Mouse (Mus musculus) kidney, embryonic 14.5 days (tissue): ENCODE results near the gene Cd83. TPM values are rescaled to one million over a fixed set of nuclear protein-coding genes. Genes with fewer than 3 reads are reported as not detected.

Experiments
- ATAC-seq: fragments of 200-750 bp; cut with Nextera tagmentation; 2 replicates; pipeline ENCODE4 v1.8.0; 2017; ENCODE audit warnings: moderate number of reproducible peaks, mild to moderate bottlenecking, moderate TSS enrichment, moderate library complexity; ENCODE audit not compliant: low FRiP score, low TSS enrichment
- H3K27ac ChIP-seq: fragments of 300-500 bp; sonication (generic); 2 replicates; pipeline ENCODE4 v1.5.1; 2014; ENCODE audit warnings: low read depth, mild to moderate bottlenecking, low read length, moderate library complexity, mixed read lengths
- H3K27me3 ChIP-seq: fragments of 300-500 bp; sonication (generic); 2 replicates; pipeline ENCODE4 v1.6.1; 2014; ENCODE audit warnings: mild to moderate bottlenecking, low read length; ENCODE audit not compliant: control insufficient read depth, insufficient read depth
- H3K36me3 ChIP-seq: fragments of 300-500 bp; sonication (generic); 2 replicates; pipeline ENCODE4 v1.6.1; 2014; ENCODE audit warnings: low read length, mixed read lengths; ENCODE audit not compliant: control insufficient read depth, insufficient read depth
- H3K4me1 ChIP-seq: fragments of 300-500 bp; sonication (generic); 2 replicates; pipeline ENCODE4 v1.6.1; 2014; ENCODE audit warnings: low read length, mixed read lengths; ENCODE audit not compliant: control insufficient read depth, insufficient read depth
- H3K4me2 ChIP-seq: fragments of 300-500 bp; sonication (generic); replicated peaks from 2 replicates; pipeline ENCODE4 v1.6.1; 2014; ENCODE audit warnings: low read depth, mild to moderate bottlenecking, low read length
- H3K4me3 ChIP-seq: fragments of 300-500 bp; sonication (generic); 2 replicates; pipeline ENCODE4 v1.5.1; 2014; ENCODE audit warnings: mild to moderate bottlenecking, low read length
- H3K9ac ChIP-seq: fragments of 300-500 bp; sonication (generic); 2 replicates; pipeline ENCODE4 v1.6.1; 2014; ENCODE audit warnings: low read depth, mild to moderate bottlenecking, low read length, moderate library complexity
- H3K9me3 ChIP-seq: fragments of 300-500 bp; sonication (generic); 2 replicates; pipeline ENCODE4 v1.6.1; 2016; ENCODE audit warnings: low read length; ENCODE audit not compliant: control insufficient read depth
- WGBS: fragments of 180-500 bp; shearing (Covaris S2); extraction: QIAGEN DNeasy Blood & Tissue Kit; methylation state at CpG from one replicate; pipeline ENCODE4 v1.1.7; 2014; 5-methylcytosine and 5-hydroxymethylcytosine counted together
- polyA plus RNA-seq: library from polyadenylated mRNA; unstranded; fragments of >200 nt; fragmentation: Nextera tagmentation; extraction: Ambion mirVana; gene quantifications from 2 replicates; pipeline ENCODE4 v1.2.1, GENCODE M21; 2014

Cd83 gene
- polyA plus RNA-seq, 1 experiment from 2014 or later: 34.6 TPM

- H3K27ac ChIP-seq: no peak overlapping the region
- H3K9ac ChIP-seq: no peak overlapping the region
- no peak overlapping the region for H3K4me2 ChIP-seq
- no peaks in the 10 kb centered on the region for H3K9me3 ChIP-seq
- ATAC-seq: no peak
- H3K4me3 ChIP-seq: no peak overlapping the region
- no peaks in the 10 kb centered on the region for H3K27me3 ChIP-seq
- H3K36me3 ChIP-seq: peaks cover 10% of the 10 kb centered on the region; the same call in 1 of the 2 replicates
- no peaks in the 10 kb centered on the region for H3K4me1 ChIP-seq
These were observed 15.6 kb downstream of the Cd83 start for GRCm38 (mm10) chr13:43800136-43800535.

GRCm38 (mm10) chr13:43801961-43802360, 17.4 kb downstream of the Cd83 start:
- 58% methylated on average over 3 of the region's 3 CpGs for WGBS
- no peaks in the 10 kb centered on the region for H3K9me3 ChIP-seq
- no peak overlapping the region for H3K9ac ChIP-seq
- H3K27me3 ChIP-seq: no peaks in the 10 kb centered on the region
- H3K27ac ChIP-seq: no peak overlapping the region
- H3K4me2 ChIP-seq: no peak overlapping the region
- no peak overlapping the region for H3K4me3 ChIP-seq
- peaks cover 4% of the 10 kb centered on the region for H3K4me1 ChIP-seq
- no peak for ATAC-seq
- peaks cover 10% of the 10 kb centered on the region; the same call in 1 of the 2 replicates for H3K36me3 ChIP-seq

- H3K4me2 ChIP-seq: no peak overlapping the region
- ATAC-seq: no peak
- H3K27me3 ChIP-seq: no peaks in the 10 kb centered on the region
- WGBS: 87% methylated on average over 8 of the region's 8 CpGs
- no peak overlapping the region for H3K27ac ChIP-seq
- no peaks in the 10 kb centered on the region for H3K9me3 ChIP-seq
- H3K4me1 ChIP-seq: peaks cover 6% of the 10 kb centered on the region
- H3K4me3 ChIP-seq: no peak overlapping the region
- H3K36me3 ChIP-seq: peaks cover 10% of the 10 kb centered on the region; the same call in 1 of the 2 replicates
- no peak overlapping the region for H3K9ac ChIP-seq
These were observed 18.0 kb downstream of the Cd83 start for GRCm38 (mm10) chr13:43802361-43803137.

GRCm38 (mm10) chr13:43804648-43805047, 20.1 kb downstream of the Cd83 start:
- no peak overlapping the region for H3K27ac ChIP-seq
- WGBS: 92% methylated on average over 3 of the region's 3 CpGs
- H3K9ac ChIP-seq: no peak overlapping the region
- ATAC-seq: no peak
- H3K36me3 ChIP-seq: peaks cover 10% of the 10 kb centered on the region; the same call in 1 of the 2 replicates
- H3K4me2 ChIP-seq: no peak overlapping the region
- H3K27me3 ChIP-seq: no peaks in the 10 kb centered on the region
- no peak overlapping the region for H3K4me3 ChIP-seq
- H3K4me1 ChIP-seq: peaks cover 6% of the 10 kb centered on the region
- H3K9me3 ChIP-seq: no peaks in the 10 kb centered on the region

- H3K36me3 ChIP-seq: peaks cover 7% of the 10 kb centered on the region; the same call in 1 of the 2 replicates
- no peak overlapping the region for H3K27ac ChIP-seq
- no peak overlapping the region for H3K4me2 ChIP-seq
- WGBS: 89% methylated on average over 5 of the region's 5 CpGs
- H3K9ac ChIP-seq: no peak overlapping the region
- no peaks in the 10 kb centered on the region for H3K27me3 ChIP-seq
- H3K9me3 ChIP-seq: no peaks in the 10 kb centered on the region
- H3K4me1 ChIP-seq: peaks cover 6% of the 10 kb centered on the region
- no peak overlapping the region for H3K4me3 ChIP-seq
- no peak for ATAC-seq
These were observed 20.7 kb downstream of the Cd83 start for GRCm38 (mm10) chr13:43805159-43805758.

- Histone ChIP-seq H3K27ac (no peak overlapping the region), H3K36me3 (peaks cover 6% of the 10 kb centered on the region; the same call in 1 of the 2 replicates), H3K27me3 (no peaks in the 10 kb centered on the region), H3K4me3 (no peak overlapping the region), H3K4me1 (peaks cover 6% of the 10 kb centered on the region), H3K9ac (no peak overlapping the region), H3K9me3 (no peaks in the 10 kb centered on the region), H3K4me2 (no peak overlapping the region)
- ATAC-seq: no peak
- WGBS: 60% methylated on average over 14 of the region's 14 CpGs
These were observed 22.0 kb downstream of the Cd83 start for GRCm38 (mm10) chr13:43806371-43807271.

- no peak for ATAC-seq
- Histone ChIP-seq H3K36me3 (0 out of 2 replicates have a peak, but pooled peaks cover 4% of the 10 kb centered on the region), H3K9me3 (no peaks in the 10 kb centered on the region), H3K27ac (no peak overlapping the region), H3K27me3 (no peaks in the 10 kb centered on the region), H3K4me3 (no peak overlapping the region), H3K4me2 (no peak overlapping the region), H3K9ac (no peak overlapping the region), H3K4me1 (peaks cover 6% of the 10 kb centered on the region)
- WGBS: 86% methylated on average over 3 of the region's 3 CpGs
These were observed 22.7 kb downstream of the Cd83 start for GRCm38 (mm10) chr13:43807272-43807675.

- WGBS: 84% methylated on average over 6 of the region's 6 CpGs
- no peak overlapping the region for H3K9ac ChIP-seq
- no peak overlapping the region for H3K4me3 ChIP-seq
- no peak for ATAC-seq
- peaks cover 5% of the 10 kb centered on the region; the same call in 1 of the 2 replicates for H3K9me3 ChIP-seq
- no peak overlapping the region for H3K4me2 ChIP-seq
- peaks cover 6% of the 10 kb centered on the region for H3K4me1 ChIP-seq
- H3K36me3 ChIP-seq: no peaks in the 10 kb centered on the region
- no peaks in the 10 kb centered on the region for H3K27me3 ChIP-seq
- no peak overlapping the region for H3K27ac ChIP-seq
These were observed 26.0 kb downstream of the Cd83 start for GRCm38 (mm10) chr13:43810621-43811020.
